Mouse (Mus musculus) ovary, adult 18-20 months (tissue): Measurements from ENCODE around the gene Pphln1.
A peak's percentile ranks its signal among the peaks of the same experiment; 100 is the strongest.
"Not testable (repeated sequence)": the region's sequence is repeated elsewhere in the genome, so short reads cannot be mapped to it uniquely, and the experiment has no call there.

ENCODE experiments used
- DNase-seq: peaks from one replicate; pipeline ENCODE4 v3.0.0; 2022; ENCODE audit warnings: low spot score, mixed read lengths

Pphln1 gene

DNA sequence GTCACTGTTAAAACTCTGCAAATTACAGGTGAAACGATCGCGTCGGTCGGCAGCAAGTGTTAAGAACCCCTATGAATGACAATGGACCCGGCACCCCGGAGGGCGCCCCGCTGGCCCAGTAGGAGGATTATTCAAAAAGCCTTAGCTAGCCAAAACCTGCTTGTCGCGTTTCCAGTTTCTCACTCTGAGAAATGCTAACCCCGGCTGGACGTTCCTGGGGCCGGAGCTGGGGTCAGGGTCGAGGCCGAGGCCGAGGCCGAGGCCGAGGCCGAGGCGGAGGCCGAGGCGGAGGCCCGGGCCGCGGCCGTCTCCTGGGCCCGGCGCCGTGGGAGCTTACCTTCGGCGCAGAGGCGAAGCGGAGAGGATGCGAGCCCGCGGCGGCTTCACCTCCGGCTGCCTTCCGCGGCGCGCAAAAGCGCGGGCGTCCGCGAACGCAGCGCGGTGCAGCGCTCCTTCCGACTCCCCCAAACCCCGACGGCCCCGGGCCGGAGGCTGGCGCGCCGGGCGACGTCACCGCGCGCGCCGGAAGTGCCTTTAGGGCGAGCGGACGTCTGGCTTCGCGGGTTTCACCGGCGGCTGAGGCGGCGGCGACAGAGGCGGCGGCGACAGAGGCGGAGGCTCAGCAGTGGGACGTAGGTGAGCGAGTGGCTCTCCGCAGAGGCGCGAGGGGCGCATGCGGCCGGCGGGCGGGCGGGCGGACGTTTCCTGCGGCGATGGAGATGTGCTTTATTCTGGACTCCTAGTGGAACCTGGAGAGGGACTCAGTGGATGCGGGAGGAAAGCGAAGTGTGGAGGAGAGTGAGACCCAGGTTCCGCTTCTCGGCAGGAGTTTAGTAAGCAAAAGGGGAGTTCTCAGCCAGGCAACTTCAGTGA lies at the start of gene Pphln1, which contains the start of gene Zcrb1:
TSS of gene Pphln1 (plus strand) at position 525 of the 873 bp plus-strand sequence.
TSS of gene Zcrb1 (minus strand) at position 509 of the 873 bp plus-strand sequence.
- DNase-seq, result peak; percentile 64

DNA sequence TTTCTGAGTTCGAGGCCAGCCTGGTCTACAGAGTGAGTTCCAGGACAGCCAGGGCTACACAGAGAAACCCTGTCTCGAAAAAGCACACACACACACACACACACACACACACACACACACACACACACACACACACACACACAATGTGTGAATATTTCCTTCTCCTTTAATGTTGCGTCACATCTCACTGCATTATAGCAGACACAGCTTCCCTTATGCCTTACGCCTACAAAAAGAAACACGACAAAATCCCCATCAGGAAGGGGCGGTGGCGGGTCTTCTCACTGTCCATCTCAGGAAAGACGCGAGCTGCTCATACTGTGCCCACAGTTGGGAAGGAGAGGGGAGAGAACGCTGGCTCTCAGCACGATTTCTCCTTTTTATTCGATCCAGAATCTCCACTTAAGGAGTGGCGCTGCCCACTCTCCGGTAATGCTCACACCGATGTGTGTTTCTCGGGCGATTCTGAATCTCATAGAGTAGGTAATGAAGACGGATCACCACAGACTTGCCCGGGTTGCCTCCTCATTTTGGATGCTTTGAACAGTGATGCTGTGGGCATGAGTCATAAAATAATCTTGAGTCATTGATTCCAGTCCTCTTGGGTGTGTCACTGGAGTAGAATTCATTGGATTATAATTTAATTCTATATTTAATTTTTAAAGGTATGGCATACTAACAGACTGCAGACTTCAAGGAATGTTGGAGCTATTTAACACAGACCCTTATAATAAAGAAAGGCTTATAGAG lies 39.6 kb upstream of the Pphln1 start:
- no peak for DNase-seq

- DNase-seq, result no peak
Observed at GRCm38 (mm10) chr15:93365561-93365960, 32.6 kb upstream of the Pphln1 start.

DNA sequence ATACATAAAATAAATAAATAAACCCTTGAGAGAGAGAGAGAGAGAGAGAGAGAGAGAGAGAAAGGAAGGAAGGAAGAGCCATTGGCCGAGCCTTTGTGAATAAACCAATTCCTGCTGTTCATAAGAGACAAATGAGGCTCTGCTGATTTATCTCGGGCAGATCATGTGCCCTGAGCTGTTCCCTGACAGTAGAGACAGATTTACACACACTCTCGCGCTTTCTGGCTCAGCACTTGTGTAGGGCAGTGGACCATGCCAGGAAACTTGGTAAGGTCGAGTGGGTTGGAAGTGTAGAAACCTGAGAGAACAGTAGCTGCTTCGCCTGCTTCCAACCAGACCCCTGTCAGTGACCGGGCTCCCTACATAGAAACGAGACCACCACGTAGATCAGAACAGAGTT lies 29.6 kb upstream of the Pphln1 start:
- no peak for DNase-seq

DNA sequence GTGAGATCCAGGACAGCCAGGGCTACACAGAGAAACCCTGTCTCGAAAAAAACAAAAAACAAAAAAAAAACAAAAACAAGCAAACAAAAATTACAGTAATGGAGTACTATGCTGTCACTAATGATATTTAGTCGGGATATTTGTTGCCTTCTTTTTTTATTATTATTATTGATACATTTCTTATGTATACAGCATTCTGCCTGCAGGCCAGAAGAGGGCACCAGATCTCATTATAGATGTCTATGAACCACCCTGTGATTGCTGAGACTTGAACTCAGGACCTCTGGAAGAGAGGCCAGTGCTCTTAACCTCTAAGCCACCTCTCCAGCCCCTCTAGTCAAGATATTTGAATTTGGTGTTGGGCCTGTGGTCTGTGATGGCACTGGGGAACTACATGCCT lies 26.3 kb upstream of the Pphln1 start:
- no peak for DNase-seq

GRCm38 (mm10) chr15:93372525-93373119 lies 25.5 kb upstream of the Pphln1 start:
- not testable (repeated sequence) for DNase-seq

GRCm38 (mm10) chr15:93375696-93376095 lies 22.5 kb upstream of the Pphln1 start:
- DNase-seq, result no peak

DNA sequence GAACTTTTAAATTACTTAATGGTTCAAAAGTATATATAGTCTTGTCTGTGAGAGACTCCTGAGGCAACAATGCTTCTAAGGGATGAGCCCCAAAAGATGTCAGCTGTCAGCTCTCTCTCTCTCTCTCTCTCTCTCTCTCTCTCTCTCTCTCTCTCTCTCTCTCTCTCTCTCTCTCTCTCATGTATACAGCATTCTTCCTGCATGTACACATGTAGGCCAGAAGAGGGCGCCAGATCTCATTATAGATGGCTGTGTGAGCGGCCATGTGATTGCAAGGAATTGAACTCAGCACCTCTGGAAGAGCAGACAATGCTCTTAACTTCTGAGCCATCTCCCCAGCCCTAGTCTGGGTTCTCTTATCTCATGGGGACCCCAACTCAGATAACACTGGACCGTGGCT lies 19.0 kb upstream of the Pphln1 start:
- no peak for DNase-seq

- no peak for DNase-seq
Observed at GRCm38 (mm10) chr15:93381337-93381736, 16.8 kb upstream of the Pphln1 start.

GRCm38 (mm10) chr15:93397269-93397668 lies 881 bp upstream of the Pphln1 start:
- DNase-seq, result no peak

GRCm38 (mm10) chr15:93398699-93399540 lies 770 bp downstream of the Pphln1 start:
- DNase-seq, result no peak

DNA sequence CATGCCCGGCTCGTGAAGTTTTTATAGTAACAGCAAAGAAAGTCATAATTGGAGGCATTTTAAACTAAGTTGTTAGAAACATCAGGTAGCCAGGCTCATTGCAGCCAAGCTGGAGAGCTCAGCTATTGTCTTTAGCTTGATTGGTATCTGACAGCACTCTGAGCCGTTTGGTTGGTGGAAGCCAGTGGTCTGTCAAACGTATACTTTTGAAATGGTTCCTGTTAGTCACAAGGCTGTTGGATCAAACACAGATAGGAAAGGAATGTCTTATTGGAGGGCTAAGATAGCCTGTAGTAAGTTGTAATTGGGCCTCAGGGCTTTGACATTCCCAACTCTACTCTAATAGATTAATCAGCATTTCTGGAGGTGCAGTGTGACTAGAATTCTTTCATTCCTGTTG lies 3.3 kb downstream of the Pphln1 start:
- DNase-seq, result no peak

GRCm38 (mm10) chr15:93402730-93403129 lies 4.6 kb downstream of the Pphln1 start:
- DNase-seq, result no peak

DNA sequence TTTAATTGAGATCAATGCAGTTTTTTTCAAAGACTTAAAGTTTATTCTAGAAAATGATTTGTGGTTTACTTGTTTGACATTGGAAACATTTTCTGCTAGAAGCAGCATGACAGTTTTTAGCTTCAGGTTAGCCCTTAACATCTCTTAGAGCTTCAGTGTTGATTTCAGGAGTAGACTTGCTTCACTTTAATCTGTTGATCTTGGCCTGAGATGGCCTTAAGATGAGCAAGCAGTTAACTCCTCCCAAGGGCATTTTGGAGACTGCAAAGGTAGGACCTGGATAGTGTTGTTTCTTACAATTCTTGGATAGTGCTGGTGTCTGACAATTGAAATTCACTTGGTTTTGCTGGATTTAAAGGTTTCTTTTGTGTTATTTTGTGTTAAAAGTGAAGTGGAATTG lies 6.7 kb downstream of the Pphln1 start:
- no peak for DNase-seq

GRCm38 (mm10) chr15:93405446-93405986 lies 7.4 kb downstream of the Pphln1 start:
- DNase-seq, result no peak

DNA sequence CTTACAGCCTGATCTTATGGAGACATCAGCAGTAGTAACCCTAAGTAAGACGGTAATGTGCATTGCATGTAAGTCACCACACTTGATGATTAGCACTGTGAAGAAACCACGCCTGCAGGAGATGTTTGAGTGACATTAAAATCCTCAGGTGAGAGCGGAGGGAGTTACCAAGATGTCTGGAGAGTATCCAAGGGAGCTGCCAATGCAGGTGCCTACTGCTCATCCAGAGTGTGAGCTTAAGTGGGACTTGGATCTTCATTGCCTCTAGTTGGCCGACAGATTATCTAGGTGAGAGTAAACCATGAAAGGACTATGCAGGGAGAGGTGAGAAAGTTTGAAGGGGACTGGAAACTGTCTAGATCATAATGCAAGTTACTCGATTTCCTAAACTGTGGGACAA lies 8.3 kb downstream of the Pphln1 start:
- DNase-seq, result no peak

DNA sequence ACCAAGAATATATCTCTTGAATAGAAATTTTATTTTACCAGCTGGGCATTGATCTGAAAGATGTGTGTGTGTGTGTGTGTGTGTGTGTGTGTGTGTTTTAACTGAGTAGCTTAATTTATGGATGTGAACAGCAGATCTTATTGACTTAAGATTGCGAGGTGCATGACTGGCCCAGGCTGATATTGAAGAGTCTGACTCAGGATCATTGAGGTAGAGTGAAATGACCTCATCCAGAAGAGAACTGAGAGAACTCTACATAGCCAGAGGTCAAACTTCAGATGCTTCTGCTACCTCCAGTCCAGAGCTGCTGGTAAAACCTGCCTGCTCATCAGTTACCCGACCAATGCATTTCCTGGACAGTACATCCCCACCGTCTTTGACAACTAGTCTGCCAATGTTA lies 14.3 kb downstream of the Pphln1 start:
- no peak for DNase-seq

DNA sequence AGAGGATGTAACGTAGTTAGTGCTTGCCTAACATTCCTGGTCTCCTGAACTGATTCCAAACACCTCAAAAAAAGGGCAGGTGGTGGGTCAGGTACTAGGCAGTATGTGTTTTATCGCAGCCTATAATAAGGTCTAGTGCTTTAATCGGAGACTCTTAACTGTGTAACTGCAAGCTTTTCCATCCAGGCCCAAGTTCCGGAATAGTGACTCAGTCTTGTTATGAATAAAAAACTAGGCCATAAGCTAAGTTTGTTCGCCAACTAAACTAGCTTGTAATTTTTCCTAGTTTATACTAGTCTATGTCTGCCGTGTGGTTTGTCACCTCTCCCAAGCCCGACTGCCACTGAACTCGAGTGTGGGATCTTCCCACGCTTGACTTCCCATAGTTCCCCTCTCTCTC lies 16.3 kb downstream of the Pphln1 start:
- no peak for DNase-seq

DNA sequence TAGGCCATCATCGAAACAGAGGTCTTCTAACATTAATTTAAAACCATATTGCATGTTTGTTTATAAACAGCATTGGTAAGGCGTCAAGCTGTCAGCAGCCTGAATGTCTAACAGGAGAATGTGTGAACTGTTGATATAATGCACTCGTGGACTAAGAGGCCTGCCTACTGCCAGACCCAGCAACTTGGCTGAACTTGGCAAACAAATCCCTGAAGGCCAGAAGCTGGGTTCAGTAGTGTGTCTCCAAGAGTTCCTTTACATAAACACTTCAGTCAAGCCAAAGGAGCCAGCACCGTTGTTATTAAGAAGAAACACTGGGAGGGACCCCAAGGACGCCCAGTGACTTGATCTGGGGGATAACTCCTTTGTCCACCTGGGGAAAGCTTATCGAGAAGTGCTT lies 18.1 kb downstream of the Pphln1 start:
- no peak for DNase-seq

- DNase-seq, result no peak
Observed at GRCm38 (mm10) chr15:93420596-93420995, 22.4 kb downstream of the Pphln1 start.

GRCm38 (mm10) chr15:93422537-93422936 lies 24.4 kb downstream of the Pphln1 start:
- DNase-seq, result no peak

DNA sequence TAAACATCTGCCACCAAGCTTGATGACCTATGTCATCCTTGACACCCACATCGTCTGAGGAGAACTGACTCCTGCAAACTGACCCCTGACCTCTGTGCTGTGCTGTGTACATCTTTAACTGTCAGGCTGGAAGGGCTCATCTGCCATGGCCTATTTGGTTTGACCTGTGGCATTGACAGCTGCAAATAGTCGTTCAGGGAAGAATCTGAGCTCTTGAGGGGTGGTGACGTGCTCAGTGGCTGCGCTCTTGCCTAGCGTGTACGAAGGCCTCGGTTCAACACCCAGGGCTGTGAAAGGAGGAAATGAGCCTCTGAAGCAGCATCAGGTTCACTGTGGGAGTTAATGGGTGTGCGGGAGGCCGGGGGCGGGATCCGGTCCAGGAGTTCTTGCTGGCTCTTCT lies 35.7 kb downstream of the Pphln1 start:
- DNase-seq, result no peak
